Mouse (Mus musculus) CH12.LX (cell line): ENCODE data around the gene Scaf4. TPM values are rescaled to one million over a fixed set of nuclear protein-coding genes. Genes with fewer than 3 reads are reported as not detected.
A peak's percentile ranks its signal among the peaks of the same experiment; 100 is the strongest.

Source experiments
- DNase-seq: peaks from one replicate; pipeline ENCODE4 v3.0.0-alpha.2; 2013; ENCODE audit errors: extremely low read depth
- H3K27ac ChIP-seq: 2 replicates; pipeline ENCODE4 v1.5.1; 2012; ENCODE audit warnings: low read depth, mild to moderate bottlenecking, control low read depth, moderate library complexity; ENCODE audit not compliant: insufficient read depth
- H3K27me3 ChIP-seq: replicated peaks from 2 replicates; pipeline ENCODE3; 2012; ENCODE audit warnings: inconsistent platforms
- H3K36me3 ChIP-seq, 2 experiments: replicated peaks in 1 of 2; 2 replicates each; pipeline versions ENCODE3 to v1.6.1; 2012; ENCODE audit warnings: inconsistent platforms in 1 of 2, low read length in 1 of 2, mild to moderate bottlenecking in 1 of 2, mixed read lengths in 1 of 2, moderate library complexity in 1 of 2; ENCODE audit not compliant: control insufficient read depth in 1 of 2, insufficient read depth in 1 of 2
- H3K4me1 ChIP-seq, 2 experiments: 2 replicates each; pipeline ENCODE4 v1.6.1; 2012; ENCODE audit warnings: inconsistent platforms in 1 of 2, moderate library complexity in 1 of 2; ENCODE audit not compliant: insufficient read depth in 2 of 2, control insufficient read depth in 1 of 2
- H3K4me2 ChIP-seq: 2 replicates; pipeline ENCODE4 v1.6.1; 2012; ENCODE audit warnings: low read depth, mild to moderate bottlenecking, control low read depth; ENCODE audit not compliant: poor library complexity, insufficient read depth, severe bottlenecking
- H3K4me3 ChIP-seq, 3 experiments: fragments of 150-350 bp in 1 of 3; sonication (generic) in 1 of 3; replicated peaks in 1 of 3; 2 replicates each; pipeline versions ENCODE3 to v1.5.1; 2011 to 2012; ENCODE audit warnings: low read depth in 2 of 3, low read length in 2 of 3, mild to moderate bottlenecking in 2 of 3, moderate library complexity in 2 of 3, control low read depth in 1 of 3, improper control_type of control experiment in 1 of 3, inconsistent platforms in 1 of 3, mixed read lengths in 1 of 3; ENCODE audit not compliant: poor library complexity in 1 of 3
- H3K79me2 ChIP-seq: replicated peaks from 2 replicates; pipeline ENCODE4 v1.6.1; 2012; ENCODE audit warnings: mild to moderate bottlenecking, moderate library complexity; ENCODE audit not compliant: control insufficient read depth, poor library complexity, insufficient read depth, severe bottlenecking; ENCODE audit errors: extremely low read depth
- H3K9ac ChIP-seq: 2 replicates; pipeline ENCODE4 v1.6.1; 2012; ENCODE audit warnings: low read depth, mild to moderate bottlenecking, control low read depth, moderate library complexity; ENCODE audit not compliant: insufficient read depth
- H3K9me3 ChIP-seq: replicated peaks from 2 replicates; pipeline ENCODE3; 2012; ENCODE audit warnings: low read length, inconsistent platforms, mixed read lengths
- CHD2 ChIP-seq: IDR thresholded peaks from 2 replicates; pipeline ENCODE4 v1.6.1; 2011; ENCODE audit warnings: low read length, improper control_type of control experiment
- CTCF ChIP-seq, 2 experiments: IDR thresholded peaks in 1 of 2; conservative IDR thresholded peaks in 1 of 2; 2 replicates each; pipeline ENCODE4 v1.5.1; 2011 to 2012; ENCODE audit warnings: low read depth in 2 of 2, low read length in 2 of 2, improper control_type of control experiment in 1 of 2, inconsistent platforms in 1 of 2, mild to moderate bottlenecking in 1 of 2, moderate library complexity in 1 of 2
- KAT2A ChIP-seq: IDR thresholded peaks from 2 replicates; pipeline ENCODE4 v1.6.1; 2012; ENCODE audit warnings: low read length, improper control_type of control experiment, inconsistent platforms; ENCODE audit not compliant: insufficient replicate concordance
- MAX ChIP-seq: IDR thresholded peaks from 2 replicates; pipeline ENCODE4 v1.6.1; 2011; ENCODE audit warnings: low read length, improper control_type of control experiment
- MYC ChIP-seq: IDR thresholded peaks from 2 replicates; pipeline ENCODE4 v1.6.1; 2011; ENCODE audit warnings: low read depth, mild to moderate bottlenecking, improper control_type of control experiment, low read length
- PAX5 ChIP-seq: IDR thresholded peaks from 2 replicates; pipeline ENCODE4 v1.6.1; 2012; ENCODE audit warnings: low read length, inconsistent platforms, mixed read lengths
- RCOR1 ChIP-seq: conservative IDR thresholded peaks from 2 replicates; pipeline ENCODE4 v1.6.1; 2012; ENCODE audit warnings: low read depth, mild to moderate bottlenecking, inconsistent platforms, low read length, improper control_type of control experiment
- USF1 ChIP-seq: IDR thresholded peaks from 2 replicates; pipeline ENCODE4 v1.6.1; 2014; ENCODE audit warnings: low read depth, mild to moderate bottlenecking, inconsistent platforms, low read length, improper control_type of control experiment
- ZC3H11A ChIP-seq: IDR thresholded peaks from 2 replicates; pipeline ENCODE4 v1.6.1; 2012; ENCODE audit warnings: low read depth, mild to moderate bottlenecking, inconsistent platforms, low read length, improper control_type of control experiment
- ZKSCAN1 ChIP-seq: IDR thresholded peaks from 2 replicates; pipeline ENCODE4 v1.6.1; 2012; ENCODE audit warnings: low read depth, inconsistent platforms, low read length, improper control_type of control experiment, borderline replicate concordance
- dilution Hi-C: fragments of 300-500 bp; cut with MboI; formaldehyde crosslinking; loops from 2 replicates; pipeline ENCODE4 v1.14.3; 2020; ENCODE audit warnings: low sequenced_read_pairs; ENCODE audit not compliant: extremely low pct_unique_long_range_greater_than_20kb, extremely low pct_ligation_motif_present
- in situ Hi-C: fragments of 300-500 bp; cut with MboI; formaldehyde crosslinking; loops from 3 replicates; pipeline ENCODE4 v1.14.3; 2019; ENCODE audit warnings: low sequenced_read_pairs, low pct_ligation_motif_present, low pct_unique_long_range_greater_than_20kb, mixed read lengths
- polyA plus RNA-seq: library from polyadenylated mRNA; unstranded; fragments of >175 nt; gene quantifications from 2 replicates; pipeline ENCODE4 v1.2.1, GENCODE M21; 2012; ENCODE audit warnings: low read depth; ENCODE audit not compliant: insufficient read length
- total RNA-seq, 2 experiments: library from RNA; depleted of rRNA; stranded (reverse); fragments of 300-350 nt in 1 of 2; fragments of >200 nt in 1 of 2; gene quantifications; 2 replicates each; pipeline ENCODE4 v1.2.3; 2012 to 2014

Gene Scaf4
- total and polyA plus RNA-seq, 3 experiments = 6.0 to 60.4 (median 17.5) TPM

- H3K4me3 ChIP-seq = no peak overlapping the region
- no peaks in the 10 kb centered on the region for H3K36me3 ChIP-seq
- in situ Hi-C loops = no loop called here
- dilution Hi-C loops = no loop called here
- TF ChIP-seq KAT2A = no peak
- TF ChIP-seq MAX = peak; percentile 37; the same call in 1 of the 2 replicates
- H3K27ac ChIP-seq = no peak overlapping the region
- H3K27me3 ChIP-seq = peaks cover 16% of the 10 kb centered on the region
- DNase-seq = no peak
- peaks cover 3% of the 10 kb centered on the region for H3K9me3 ChIP-seq
- H3K4me2 ChIP-seq = no peak overlapping the region
- no peak overlapping the region for H3K9ac ChIP-seq
- H3K79me2 ChIP-seq = no peaks in the 10 kb centered on the region
- no peaks in the 10 kb centered on the region for H3K4me1 ChIP-seq
Measured at GRCm38 (mm10) chr16:90319321-90319720, 35.0 kb upstream of the Scaf4 start.

- TF ChIP-seq CTCF (conservative IDR thresholded peaks at IDR 0.05 in 1 of 2, IDR thresholded peaks at IDR 0.05 in 1 of 2; ENCODE audit: low read depth in 2 of 2, low read length in 2 of 2) = no peak
- TF ChIP-seq ZC3H11A = no peak
- TF ChIP-seq, all 38 proteins: peak for 0
- dilution Hi-C loops = no loop called here
- no peak overlapping the region for H3K9ac ChIP-seq
- H3K27me3 ChIP-seq = peaks cover 16% of the 10 kb centered on the region
- no peak overlapping the region for H3K27ac ChIP-seq
- H3K9me3 ChIP-seq = peaks cover 3% of the 10 kb centered on the region
- H3K4me1 ChIP-seq = no peaks in the 10 kb centered on the region
- DNase-seq = no peak
- in situ Hi-C loops = no loop called here
- no peaks in the 10 kb centered on the region for H3K79me2 ChIP-seq
- H3K36me3 ChIP-seq = no peaks in the 10 kb centered on the region
- no peak overlapping the region for H3K4me3 ChIP-seq
- no peak overlapping the region for H3K4me2 ChIP-seq
Measured at GRCm38 (mm10) chr16:90318372-90318926, 34.1 kb upstream of the Scaf4 start.

GRCm38 (mm10) chr16:90317777-90318176 lies 33.5 kb upstream of the Scaf4 start:
- peak in 1 of 2 experiments; percentile 42; a peak in 2 of 4 replicates for TF ChIP-seq CTCF (conservative IDR thresholded peaks at IDR 0.05 in 1 of 2, IDR thresholded peaks at IDR 0.05 in 1 of 2; ENCODE audit: low read depth in 2 of 2, low read length in 2 of 2)
- no peak for TF ChIP-seq USF1
- Histone ChIP-seq H3K4me3 (no peak overlapping the region), H3K4me1 (no peaks in the 10 kb centered on the region), H3K4me2 (no peak overlapping the region), H3K79me2 (no peaks in the 10 kb centered on the region), H3K9me3 (peaks cover 3% of the 10 kb centered on the region), H3K9ac (no peak overlapping the region), H3K36me3 (no peaks in the 10 kb centered on the region), H3K27ac (no peak overlapping the region), H3K27me3 (peaks cover 14% of the 10 kb centered on the region)
- in situ Hi-C loops (no loop called here), dilution Hi-C loops (no loop called here)
- no peak for DNase-seq

GRCm38 (mm10) chr16:90315881-90316280 lies 31.6 kb upstream of the Scaf4 start:
- Histone ChIP-seq H3K4me3 (no peak overlapping the region), H3K27ac (no peak overlapping the region), H3K4me1 (no peaks in the 10 kb centered on the region), H3K9me3 (peaks cover 3% of the 10 kb centered on the region), H3K9ac (no peak overlapping the region), H3K36me3 (no peaks in the 10 kb centered on the region), H3K79me2 (no peaks in the 10 kb centered on the region), H3K27me3 (peaks cover 14% of the 10 kb centered on the region), H3K4me2 (no peak overlapping the region)
- no peak for TF ChIP-seq ZKSCAN1
- TF ChIP-seq MYC = no peak
- TF ChIP-seq CHD2 = no peak
- TF ChIP-seq PAX5 = no peak
- no peak for TF ChIP-seq RCOR1
- dilution Hi-C loops (no loop called here), in situ Hi-C loops (no loop called here)
- no peak for DNase-seq
